Mouse (Mus musculus): ENCODE measurements around the gene Atf7.

- TF ChIP-seq CTCF (IDR thresholded peaks at IDR 0.05; ENCODE audit: control insufficient read depth, insufficient read depth, insufficient read length) (no peak), MYOG (IDR thresholded peaks at IDR 0.05; ENCODE audit: control insufficient read depth, extremely low read depth, insufficient read length) (no peak), MYOD1 (IDR thresholded peaks at IDR 0.05; ENCODE audit: control insufficient read depth, insufficient read length, low read depth) (no peak), CEBPB (IDR thresholded peaks at IDR 0.05; ENCODE audit: low read depth) (no peak), MAX (IDR thresholded peaks at IDR 0.05) (no peak), USF1 (IDR thresholded peaks at IDR 0.05; ENCODE audit: low read depth) (no peak)
These were observed 113.9 kb downstream of the Atf7 start for GRCm38 (mm10) chr15:102511285-102511833.

Measured in C2C12 (cell line).